Mouse (Mus musculus) kidney, postnatal 14 days (tissue): ENCODE results near the gene Gtsf1.
"Not testable (repeated sequence)": the region's sequence is repeated elsewhere in the genome, so short reads cannot be mapped to it uniquely, and the experiment has no call there.

Experiments used
- DNase-seq: peaks from one replicate; pipeline ENCODE4 v3.0.0; 2022; ENCODE audit warnings: mixed read lengths

Gene Gtsf1

DNA sequence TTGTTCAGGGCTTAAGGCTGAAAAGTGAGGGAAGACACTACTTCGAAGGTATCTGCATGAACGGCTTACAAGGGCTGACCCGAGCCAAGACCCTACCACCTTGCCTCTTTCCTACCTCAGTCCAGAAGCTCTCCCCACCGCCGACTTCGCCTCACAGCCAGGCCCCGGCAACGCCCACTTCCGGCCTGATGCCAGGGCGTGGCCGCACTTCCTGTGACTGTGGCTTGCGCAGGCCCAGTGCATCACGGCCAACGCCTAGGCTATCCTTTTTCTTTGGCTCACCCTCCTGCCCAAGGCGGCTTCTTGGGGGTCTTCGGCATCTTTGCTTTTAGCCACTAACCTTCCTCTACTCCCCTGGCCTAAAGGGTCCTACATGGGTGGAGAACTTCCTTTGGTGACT is at the start of gene Gtsf1:
Gtsf1 (minus strand) TSS at position 230 of the 400 bp plus-strand sequence.
- DNase-seq = no peak

DNA sequence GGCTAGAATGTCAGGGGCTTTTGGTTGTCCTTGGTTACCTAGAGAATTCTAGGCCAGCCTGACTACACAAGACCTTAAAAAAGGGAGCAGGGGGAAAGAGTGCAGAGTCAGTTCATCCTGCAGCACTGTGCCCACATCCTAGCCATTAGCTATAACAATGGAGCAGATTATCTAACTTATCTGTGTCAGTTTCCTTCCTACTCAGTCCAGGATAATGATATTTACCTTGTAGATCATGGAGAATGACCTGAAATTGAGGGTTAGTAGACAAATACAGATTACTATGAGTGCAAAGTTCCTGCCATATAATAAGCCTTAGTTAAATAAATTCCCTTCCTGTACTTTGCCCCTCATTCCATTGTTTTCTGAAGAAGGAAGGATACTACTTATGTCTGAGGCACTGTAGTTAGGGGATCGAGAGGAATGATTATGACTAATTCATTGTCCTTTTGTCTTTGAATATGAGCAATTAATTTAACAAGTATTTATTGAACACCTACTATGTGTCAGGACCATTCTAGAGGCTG is 48.9 kb upstream of the Gtsf1 start:
- DNase-seq = no peak

DNA sequence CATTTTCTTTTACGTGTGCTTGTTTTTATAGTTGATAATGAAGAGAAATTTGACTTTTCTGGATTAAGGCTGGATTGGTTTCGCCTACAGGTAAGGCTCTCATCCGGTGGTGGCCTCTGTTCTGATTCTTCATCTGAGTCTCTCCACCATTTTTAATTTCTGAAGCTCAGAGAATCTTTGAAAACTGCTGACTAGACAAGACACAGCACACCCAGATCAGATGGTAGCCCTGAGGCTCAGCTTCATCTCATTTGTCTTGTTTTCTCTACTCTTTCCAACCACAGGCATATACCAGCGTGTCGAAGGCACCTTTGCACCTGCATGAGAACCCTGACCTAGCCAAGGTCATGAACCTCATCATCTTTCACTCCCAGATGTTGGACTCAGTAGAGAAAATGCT is 43.5 kb upstream of the Gtsf1 start:
- no peak for DNase-seq

DNA sequence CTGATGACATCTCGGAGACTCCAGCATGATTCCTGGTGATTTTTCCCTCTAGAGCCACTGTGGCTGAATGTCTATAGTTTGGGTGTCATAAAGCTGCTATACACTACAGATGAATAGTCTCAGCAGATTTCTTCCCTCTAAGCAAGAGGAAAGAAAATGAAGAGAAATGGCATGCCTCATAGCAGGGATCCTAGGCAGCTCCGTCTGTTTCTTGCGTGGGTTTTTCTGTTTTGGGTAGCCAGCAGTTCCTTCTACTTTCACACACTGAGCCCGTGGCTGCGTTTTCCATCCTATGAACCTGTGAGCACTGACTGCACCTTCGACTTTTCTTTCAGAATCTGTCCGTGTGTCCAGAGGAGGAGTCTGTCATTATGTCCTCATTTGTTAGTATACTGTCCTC is 42.9 kb upstream of the Gtsf1 start:
- no peak for DNase-seq

DNA sequence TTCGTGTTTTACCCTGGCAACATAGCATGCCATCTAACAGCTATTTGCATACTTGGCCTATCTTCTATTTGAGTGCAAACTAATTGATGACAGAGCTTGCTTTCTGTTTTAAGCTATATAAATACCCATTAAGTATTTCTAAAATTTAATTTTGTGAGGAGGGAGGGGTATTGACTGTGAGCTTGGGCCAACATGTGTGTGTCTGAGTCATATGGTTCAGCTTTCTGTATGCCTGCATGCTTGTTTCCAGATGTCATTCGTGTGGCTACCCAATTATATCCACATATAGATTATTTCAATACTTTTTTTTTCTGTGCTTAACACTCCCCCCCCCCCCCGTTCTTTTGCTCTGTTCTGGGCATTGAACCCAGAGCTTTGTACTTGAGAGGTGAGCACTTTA is 42.0 kb upstream of the Gtsf1 start:
- DNase-seq = no peak

DNA sequence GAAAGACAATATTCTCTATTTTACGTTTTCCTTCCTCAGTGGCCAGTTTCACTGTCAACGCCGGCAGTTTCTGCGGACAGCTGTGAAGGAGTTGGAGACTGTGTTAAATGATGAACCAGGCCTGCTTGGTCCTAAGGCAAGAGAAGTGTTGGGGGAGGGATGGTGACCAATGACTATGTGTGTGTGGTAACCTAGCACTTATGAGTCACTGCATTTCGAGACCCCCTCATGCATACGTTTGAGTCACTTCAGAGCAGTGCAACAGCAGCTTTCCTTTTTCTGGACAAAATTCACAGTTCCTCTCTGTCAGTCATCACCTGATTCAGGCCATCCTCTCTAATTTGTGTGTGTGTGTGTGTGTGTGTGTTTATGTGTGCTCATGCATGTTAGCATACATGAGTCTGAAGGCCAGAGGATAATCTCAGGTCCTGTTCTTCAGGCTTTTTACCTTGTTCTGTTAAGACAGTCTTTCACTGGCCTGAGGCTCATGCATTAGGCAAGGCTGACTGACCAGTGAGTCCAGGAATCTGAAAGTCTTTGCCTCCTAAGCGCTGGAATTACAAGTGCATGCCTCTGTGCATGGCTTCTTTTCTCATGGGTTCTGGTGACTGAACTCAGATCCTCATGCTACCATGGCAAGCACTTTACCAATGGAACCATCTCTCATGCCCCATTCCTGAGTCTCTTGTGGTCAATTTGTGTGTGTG is 41.4 kb upstream of the Gtsf1 start:
- DNase-seq = no peak

DNA sequence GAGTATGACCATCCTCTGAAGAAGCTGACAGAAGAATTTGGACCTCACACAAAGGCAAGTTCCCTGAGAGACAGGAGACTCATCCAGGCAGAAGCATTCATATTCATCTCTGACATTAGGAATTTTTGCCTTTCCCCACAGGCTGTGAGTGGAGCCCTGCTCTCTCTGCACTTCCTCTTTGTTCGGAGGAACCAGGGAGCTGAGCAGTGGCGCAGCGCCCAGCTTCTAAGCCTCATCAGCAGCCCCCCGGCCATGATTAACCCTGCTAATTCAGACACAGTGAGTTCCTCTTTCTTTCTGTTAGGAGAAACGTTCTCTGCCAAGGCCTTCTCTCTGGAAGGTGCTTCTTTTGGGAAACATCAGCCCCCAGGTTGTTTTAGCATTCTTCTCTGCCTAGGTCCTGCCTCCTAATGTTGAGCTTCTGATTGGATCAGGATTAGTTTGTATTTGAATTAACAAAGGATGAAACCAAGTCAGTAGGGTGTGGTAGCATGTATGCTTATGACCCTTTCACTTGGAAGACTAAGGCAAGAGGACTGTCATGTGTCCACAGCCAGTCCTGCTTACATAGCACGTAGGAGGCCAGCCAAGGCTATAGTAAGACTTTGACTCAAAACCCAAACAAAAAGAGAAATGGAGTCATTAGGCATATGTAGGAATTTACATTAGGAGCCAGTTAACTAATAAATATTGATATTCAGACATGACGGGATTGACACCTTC is 32.4 kb upstream of the Gtsf1 start:
- DNase-seq = no peak

DNA sequence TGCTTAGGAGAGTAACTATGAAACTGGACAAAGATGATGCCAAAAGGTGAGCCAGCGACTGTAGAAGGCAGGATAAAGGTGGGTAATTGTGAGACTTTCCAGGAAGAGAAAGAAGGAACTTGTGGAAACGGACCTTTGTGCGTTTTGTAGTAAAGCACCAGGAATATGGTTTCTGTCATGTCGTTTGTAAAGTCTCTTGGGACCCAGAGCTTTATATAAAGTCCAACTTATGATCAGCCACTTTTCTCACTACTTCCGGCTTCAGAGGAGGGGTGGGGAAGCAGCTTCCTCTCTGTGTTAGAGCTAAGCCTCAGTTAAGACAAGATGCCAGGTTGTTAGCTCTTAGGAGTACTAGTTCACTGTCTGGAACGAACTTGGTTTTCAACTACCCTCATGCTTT is 24.2 kb upstream of the Gtsf1 start:
- DNase-seq = no peak

DNA sequence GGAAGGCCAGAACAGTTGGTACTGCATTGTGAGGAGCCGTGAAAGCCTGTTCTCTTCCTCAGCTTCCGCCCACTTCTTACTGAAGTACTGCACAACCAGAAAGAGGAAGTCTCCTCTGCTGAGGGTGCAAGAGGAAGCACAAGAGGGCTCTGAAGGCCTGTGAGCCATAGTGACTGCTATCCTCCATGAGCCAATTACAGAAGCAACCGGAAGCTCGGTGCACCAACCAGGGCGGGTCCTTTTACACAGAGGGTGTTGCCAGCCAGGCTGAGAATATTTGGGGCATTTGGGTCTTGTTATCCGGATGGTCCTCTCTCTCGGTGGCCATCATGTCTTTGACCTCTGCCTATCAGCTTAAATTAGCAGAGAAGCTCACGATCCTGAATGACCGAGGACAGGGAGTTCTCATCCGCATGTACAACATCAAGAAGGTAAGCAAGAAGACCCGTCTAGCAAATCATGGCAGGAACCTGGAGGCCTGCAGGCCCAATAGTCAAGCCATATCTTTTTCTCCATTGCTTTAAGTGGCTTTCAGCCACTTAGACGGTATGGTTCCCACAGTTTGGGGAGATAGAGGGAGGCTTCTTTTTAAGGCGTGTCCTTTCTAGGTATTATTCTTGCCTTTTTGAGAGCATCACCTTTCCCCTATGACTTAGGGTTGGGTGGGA is 23.4 kb upstream of the Gtsf1 start, which contains the start of gene Nckap1l:
Nckap1l (plus strand) TSS at position 244 of the 668 bp plus-strand sequence.
- no peak for DNase-seq

DNA sequence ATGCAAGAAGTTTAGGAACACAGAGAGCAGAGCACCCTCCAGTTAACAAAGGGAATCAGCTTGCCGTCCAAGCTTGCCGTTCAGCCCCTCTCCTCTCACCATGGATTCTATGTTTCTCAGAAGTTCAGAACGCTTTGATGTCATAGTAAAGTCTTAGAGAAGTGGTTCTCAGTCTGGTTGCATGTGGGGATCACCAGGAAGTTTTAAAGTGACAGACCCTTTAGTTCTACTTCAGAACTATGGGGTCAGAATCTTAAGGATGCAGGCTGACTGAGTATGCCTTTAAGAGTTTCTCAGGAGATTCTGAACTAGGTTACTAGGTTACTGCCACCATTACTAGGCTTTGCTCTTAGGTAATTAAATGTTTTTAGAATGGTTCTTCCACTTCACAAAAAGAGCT is 18.1 kb upstream of the Gtsf1 start, which contains the start of gene Gtsf2:
Gtsf2 (minus strand) TSS at position 101 of the 400 bp plus-strand sequence.
- no peak for DNase-seq

DNA sequence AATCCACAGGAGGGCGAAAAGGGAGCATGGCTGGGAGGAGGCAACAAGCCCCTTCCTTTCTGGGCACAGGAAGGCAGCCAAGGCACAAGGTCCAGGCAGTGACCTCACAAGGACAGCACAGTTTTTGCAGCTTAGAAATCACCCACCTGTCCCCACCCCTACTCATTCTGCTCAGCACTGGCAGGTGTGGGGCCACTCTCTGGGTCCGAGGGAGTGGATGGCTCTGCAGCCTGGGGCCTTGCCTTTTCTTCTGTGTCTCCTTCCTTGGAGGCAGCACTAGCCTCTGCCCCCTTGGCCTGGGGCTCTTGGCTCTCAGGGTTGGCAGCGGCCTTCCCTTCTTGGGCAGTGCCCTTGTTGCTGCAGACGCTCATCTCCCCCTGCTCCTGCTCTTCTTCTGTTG is 15.7 kb upstream of the Gtsf1 start:
- DNase-seq = not testable (repeated sequence)

DNA sequence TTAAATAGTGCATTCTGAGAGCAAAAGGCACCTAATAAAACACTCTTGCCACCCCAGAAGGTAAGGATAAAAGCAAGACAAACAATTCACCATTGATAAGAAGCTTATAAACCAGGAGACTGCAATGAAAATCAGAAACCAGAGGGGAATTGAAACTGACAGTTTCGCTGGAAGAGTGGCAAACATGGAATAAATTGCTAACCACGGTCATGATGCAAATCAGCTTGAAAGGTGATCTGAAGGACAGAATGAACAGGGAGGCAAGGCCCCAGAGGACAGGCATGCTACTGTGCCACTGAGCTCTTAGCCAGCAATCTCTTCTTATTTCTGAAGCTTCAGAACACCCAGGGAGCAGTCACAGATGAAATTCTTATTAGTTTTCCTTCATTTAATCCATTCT is 3.3 kb downstream of the Gtsf1 start:
- DNase-seq = peak; percentile 4

DNA sequence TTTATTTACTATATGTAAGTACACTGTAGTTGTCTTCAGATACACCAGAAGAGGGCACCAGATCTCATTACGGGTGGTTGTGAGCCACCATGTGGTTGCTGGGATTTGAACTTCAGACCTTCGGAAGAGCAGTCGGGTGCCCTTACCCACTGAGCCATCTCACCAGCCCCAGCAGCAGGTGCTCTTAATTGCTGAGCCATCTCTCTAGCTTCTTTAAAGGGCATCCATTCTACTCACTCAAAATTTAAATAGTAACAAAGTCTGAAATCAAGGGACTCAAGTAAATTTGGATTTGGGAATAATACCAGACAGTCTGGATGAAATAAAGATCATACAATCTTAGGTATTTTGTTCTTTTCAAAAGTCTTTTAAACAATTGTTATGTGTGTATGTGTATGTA is 24.7 kb downstream of the Gtsf1 start:
- not testable (repeated sequence) for DNase-seq

DNA sequence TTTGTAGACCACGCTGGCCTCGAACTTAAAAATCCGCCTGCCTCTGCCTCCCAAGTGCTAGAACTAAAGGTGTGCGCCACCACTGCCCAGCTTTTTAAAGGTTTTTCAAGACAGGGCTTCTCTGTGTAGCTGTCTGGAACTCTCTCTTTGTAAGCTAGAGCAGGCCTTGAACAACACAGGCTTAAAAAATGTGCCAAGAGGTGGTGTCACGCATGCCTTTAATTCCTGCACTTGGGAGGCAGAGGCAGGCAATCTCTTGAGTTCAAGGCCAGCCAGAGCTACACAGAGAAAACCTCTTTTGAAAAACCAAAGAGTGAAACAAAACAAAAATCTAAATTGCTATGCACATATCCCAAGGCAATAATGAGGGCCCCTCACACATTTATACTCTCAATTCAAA is 28.9 kb downstream of the Gtsf1 start:
- DNase-seq = no peak

DNA sequence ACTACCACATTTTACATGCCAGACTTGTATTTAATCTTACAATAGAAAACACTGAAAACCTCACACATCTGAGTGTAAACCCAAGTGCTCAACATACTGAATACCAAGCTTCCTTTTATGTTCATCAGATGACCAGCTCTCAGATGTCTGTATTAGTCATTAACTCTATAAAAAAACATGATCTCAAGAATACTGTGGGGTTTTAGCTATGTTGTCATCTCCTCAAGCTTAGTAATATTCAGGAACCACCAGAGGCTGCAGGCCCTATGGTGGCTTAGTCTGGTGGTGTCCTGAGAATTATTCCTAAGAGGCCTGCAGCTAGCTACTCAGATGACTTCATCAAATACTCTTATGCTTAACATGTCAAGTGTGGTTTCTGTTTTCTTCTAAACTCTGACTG is 36.7 kb downstream of the Gtsf1 start:
- DNase-seq = no peak

DNA sequence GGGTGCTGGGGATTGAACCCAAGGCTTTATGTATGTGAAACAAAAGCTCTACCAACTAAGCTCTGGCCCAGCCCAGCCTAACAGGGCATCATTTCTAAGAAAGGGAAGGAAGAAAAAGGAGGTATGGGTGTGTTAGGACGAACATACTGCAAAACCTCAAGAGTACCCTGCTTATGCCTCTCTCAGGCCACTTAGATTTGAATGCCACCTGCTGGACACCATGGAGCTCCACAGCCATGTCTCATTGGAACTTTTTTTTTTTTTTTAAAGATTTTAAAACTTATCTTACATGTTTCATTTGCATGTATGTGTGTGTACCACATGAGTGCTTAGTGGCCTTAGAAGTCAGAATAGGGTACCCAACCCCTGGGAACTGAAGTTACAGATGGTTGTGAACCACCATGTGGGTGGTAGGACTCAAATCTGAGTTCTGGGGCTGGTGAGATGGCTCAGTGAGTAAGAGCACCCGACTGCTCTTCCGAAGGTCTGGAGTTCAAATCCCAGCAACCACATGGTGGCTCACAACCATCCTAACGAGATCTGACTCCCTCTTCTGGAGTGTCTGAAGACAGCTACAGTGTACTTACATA is 41.6 kb downstream of the Gtsf1 start:
- no peak for DNase-seq

DNA sequence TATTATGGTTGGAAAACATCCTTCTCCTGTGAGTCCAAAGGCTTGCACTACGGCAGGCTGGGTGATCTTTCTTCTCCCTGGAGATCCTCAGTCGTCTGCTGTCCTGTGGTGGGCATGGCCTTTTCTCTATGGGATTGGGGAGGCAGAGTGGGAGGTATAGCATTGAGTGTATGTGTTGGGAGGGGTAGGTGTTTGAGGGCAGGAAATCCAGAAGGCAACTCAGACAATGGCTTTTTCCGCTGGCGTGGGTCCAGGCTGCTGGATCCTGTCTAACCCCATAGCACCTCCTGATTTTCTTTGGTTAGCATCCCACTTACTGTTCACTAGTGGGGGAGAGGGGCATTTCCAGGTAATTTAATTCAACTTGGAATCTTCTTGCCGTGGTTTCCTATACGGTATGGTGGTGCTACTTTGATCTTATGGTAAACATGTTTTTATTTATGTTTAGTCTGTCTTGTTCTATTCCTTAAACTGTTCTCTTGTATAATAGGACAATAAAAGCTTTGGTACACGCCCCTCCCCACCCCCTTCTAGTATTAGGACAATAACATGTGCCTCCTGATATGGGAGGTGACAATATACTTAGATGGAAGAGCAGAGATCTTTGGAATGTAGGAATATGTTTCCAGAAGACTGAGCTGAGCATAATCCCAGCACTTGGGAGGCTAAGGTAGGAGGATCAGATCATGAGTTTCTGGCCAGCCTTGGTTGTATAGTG is 46.3 kb downstream of the Gtsf1 start:
- DNase-seq = peak; percentile 86

DNA sequence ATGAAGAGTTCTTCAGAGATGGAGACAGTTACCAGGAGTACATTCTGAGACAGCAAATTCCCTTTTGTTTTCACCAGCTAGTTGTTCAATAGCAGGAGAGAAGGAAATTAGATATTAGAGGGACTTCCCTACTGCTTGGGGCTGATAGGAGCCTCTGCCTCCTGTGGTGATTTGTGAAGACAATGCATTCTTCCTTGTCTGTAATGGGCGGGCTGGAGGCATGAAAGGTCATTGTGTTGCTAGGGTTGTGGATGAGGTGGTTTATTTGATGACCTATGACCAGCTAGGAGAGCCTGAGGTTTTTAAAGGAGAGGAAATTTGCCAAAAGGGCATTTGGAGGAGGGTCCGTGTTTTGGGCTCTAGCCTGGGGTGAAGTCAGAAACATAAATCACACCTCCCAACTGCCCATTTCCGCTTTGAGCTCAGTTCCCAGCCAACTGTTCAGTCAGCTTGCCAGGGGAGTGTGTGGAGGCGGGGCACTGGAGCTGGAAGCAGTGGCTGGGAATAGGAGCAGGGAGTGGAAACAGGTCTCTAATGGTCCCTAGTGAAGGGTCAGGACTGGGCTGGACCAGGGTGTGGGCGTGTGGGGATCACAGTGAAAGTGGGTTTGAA is 47.4 kb downstream of the Gtsf1 start:
- DNase-seq = peak; percentile 84

DNA sequence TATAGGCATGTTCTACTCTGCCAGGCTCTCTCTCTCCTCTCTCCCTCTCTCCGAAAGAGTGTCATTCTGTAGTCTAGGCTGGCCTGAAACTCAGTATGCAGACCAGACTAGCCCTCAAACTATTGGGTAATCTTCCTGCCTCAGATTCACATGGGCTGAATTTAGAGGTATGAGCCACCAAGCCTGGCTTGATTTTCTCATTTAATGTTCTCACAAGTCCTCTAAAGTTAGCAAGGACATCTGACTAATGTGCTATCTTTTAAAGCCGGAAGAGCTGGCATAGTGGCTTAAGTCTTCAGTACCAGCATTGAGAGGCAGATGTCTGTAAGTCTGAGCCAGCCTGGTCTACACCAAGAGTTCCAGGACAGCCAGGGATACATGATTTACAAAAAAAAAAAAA is 48.2 kb downstream of the Gtsf1 start:
- DNase-seq = no peak

DNA sequence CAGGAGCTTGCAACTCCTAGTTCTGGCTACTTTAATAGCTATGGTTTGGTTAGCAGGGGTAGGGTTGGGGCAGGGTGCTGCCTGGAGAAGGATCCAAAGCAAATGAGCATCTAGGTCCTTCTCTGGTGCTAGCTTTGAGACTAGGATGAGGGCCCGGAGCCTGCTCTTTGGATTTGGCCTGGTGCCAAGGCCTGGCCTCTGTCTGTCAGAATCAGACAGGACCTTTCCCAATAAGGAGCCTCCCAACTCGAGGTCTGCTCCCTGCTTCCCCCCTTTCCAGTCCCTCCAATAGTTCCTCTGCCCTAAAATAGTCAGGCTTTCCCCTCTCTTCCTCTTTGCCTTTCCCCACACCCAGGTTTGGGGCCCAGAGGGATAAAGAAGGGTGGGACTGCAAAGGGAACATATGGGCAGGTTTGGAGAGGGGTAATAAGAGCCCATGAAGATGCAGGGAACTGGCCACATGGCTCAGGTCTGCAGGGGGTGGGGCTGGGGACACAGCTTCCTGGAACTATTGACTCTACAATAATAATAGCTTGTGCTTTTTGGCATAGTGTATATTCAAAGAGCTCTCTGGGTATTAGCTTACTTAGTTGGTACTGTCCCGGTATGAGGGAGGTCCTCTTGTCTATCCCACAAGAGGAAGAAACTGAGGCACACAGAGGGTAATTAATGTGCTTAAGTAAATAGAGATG is 51.5 kb downstream of the Gtsf1 start:
- no peak for DNase-seq
